Comparison of ENCODE assay signal across 7 mouse cellular contexts in genomic region chr16:52031091-52031689, GRCm38 (mm10). TPM values are rescaled to one million over a fixed set of nuclear protein-coding genes. Genes with fewer than 3 reads are reported as not detected.
DNase-seq lines count a peak whose midpoint lies in the region; ATAC-seq lines count a peak whose summit lies in the region.

Gene Cblb, plus strand, starts transcription at chr16:52031225.

- peak within 1 kb of the TSS; percentile 97 for H3K9ac ChIP-seq in embryonic facial prominence, embryonic 11.5 days (replicated peaks; ENCODE audit: low read length)
- peak within 1 kb of the TSS; percentile 98 for H3K9ac ChIP-seq in limb, embryonic 11.5 days (ENCODE audit: low read length)
- H3K9ac ChIP-seq in midbrain, embryonic 14.5 days (replicated peaks; ENCODE audit: low read length) = peak within 1 kb of the TSS; percentile 90

- ATAC-seq in embryonic facial prominence, embryonic 11.5 days (replicated peaks; ENCODE audit: insufficient number of reproducible peaks, low FRiP score, low TSS enrichment, low read depth) = peak; percentile 100
- ATAC-seq in limb, embryonic 11.5 days (ENCODE audit: insufficient number of reproducible peaks, low FRiP score, low TSS enrichment, low read depth) = peak; percentile 100
- ATAC-seq in midbrain, embryonic 14.5 days (ENCODE audit: low FRiP score, low TSS enrichment) = peak; percentile 99

- peak within 1 kb of the TSS; percentile 91 for H3K4me3 ChIP-seq in embryonic facial prominence, embryonic 11.5 days (ENCODE audit: low read depth, low read length)
- H3K4me3 ChIP-seq in limb, embryonic 11.5 days (ENCODE audit: low read depth, low read length) = peak within 1 kb of the TSS; percentile 92
- peak within 1 kb of the TSS; percentile 88 for H3K4me3 ChIP-seq in midbrain, embryonic 14.5 days (replicated peaks; ENCODE audit: low read depth, low read length)

- no peaks in the 10 kb centered on the region for H3K27me3 ChIP-seq in embryonic facial prominence, embryonic 11.5 days (ENCODE audit: control insufficient read depth, insufficient read depth, low read length)
- H3K27me3 ChIP-seq in limb, embryonic 11.5 days (ENCODE audit: control insufficient read depth, insufficient read depth, low read length) = no peaks in the 10 kb centered on the region
- H3K27me3 ChIP-seq in midbrain, embryonic 14.5 days (ENCODE audit: control insufficient read depth, insufficient read depth, low read length) = no peaks in the 10 kb centered on the region

- H3K9me3 ChIP-seq in embryonic facial prominence, embryonic 11.5 days (replicated peaks; ENCODE audit: control insufficient read depth, low read length) = no peaks in the 10 kb centered on the region
- no peaks in the 10 kb centered on the region for H3K9me3 ChIP-seq in limb, embryonic 11.5 days (ENCODE audit: control insufficient read depth, low read length)
- no peaks in the 10 kb centered on the region for H3K9me3 ChIP-seq in midbrain, embryonic 14.5 days (ENCODE audit: control insufficient read depth, low read length)

- peak; percentile 99 for DNase-seq in adrenal gland, postnatal 14 days
- DNase-seq in embryonic facial prominence, embryonic 11.5 days (ENCODE audit: low spot score) = peak; percentile 99
- DNase-seq in heart, adult 11 months = peak; percentile 100
- peak; percentile 99 for DNase-seq in kidney, adult 18-20 months
- peak; percentile 97 for DNase-seq in limb, embryonic 11.5 days (ENCODE audit: low spot score)
- DNase-seq in midbrain, embryonic 14.5 days = peak; percentile 99
- peak; percentile 96 to 97 for DNase-seq in spleen, adult 18-20 months

- H3K4me2 ChIP-seq in embryonic facial prominence, embryonic 11.5 days (ENCODE audit: low read depth, low read length) = peak within 1 kb of the TSS; percentile 57
- H3K4me2 ChIP-seq in limb, embryonic 11.5 days (ENCODE audit: low read depth, severe bottlenecking) = peak within 1 kb of the TSS; percentile 59
- peak within 1 kb of the TSS; percentile 53 for H3K4me2 ChIP-seq in midbrain, embryonic 14.5 days (ENCODE audit: low read length)

- WGBS in embryonic facial prominence, embryonic 11.5 days = 0% methylated on average over 38 of the region's 38 CpGs
- WGBS in limb, embryonic 11.5 days = under 1% methylated on average over 38 of the region's 38 CpGs
- under 1% methylated on average over 38 of the region's 38 CpGs for WGBS in midbrain, embryonic 14.5 days

- peak within 1 kb of the TSS; percentile 91 for H3K27ac ChIP-seq in embryonic facial prominence, embryonic 11.5 days (replicated peaks; ENCODE audit: low read depth, low read length)
- H3K27ac ChIP-seq in limb, embryonic 11.5 days (replicated peaks; ENCODE audit: low read depth, low read length) = peak within 1 kb of the TSS; percentile 93
- peak within 1 kb of the TSS; percentile 97 for H3K27ac ChIP-seq in midbrain, embryonic 14.5 days (replicated peaks; ENCODE audit: low read depth, low read length)

- no peaks in the 10 kb centered on the region for H3K4me1 ChIP-seq in embryonic facial prominence, embryonic 11.5 days (ENCODE audit: control insufficient read depth, insufficient read depth, low read length)
- peaks cover 2% of the 10 kb centered on the region; the same call in 1 of the 2 replicates for H3K4me1 ChIP-seq in limb, embryonic 11.5 days (ENCODE audit: control insufficient read depth, insufficient read depth, low read length)
- peaks cover 32% of the 10 kb centered on the region for H3K4me1 ChIP-seq in midbrain, embryonic 14.5 days (ENCODE audit: control insufficient read depth, insufficient read depth, low read length)

- no peaks in the 10 kb centered on the region for H3K36me3 ChIP-seq in embryonic facial prominence, embryonic 11.5 days (replicated peaks; ENCODE audit: control insufficient read depth, insufficient read depth, low read depth, low read length)
- peaks cover 3% of the 10 kb centered on the region; the same call in 1 of the 2 replicates for H3K36me3 ChIP-seq in limb, embryonic 11.5 days (ENCODE audit: control insufficient read depth, insufficient read depth, low read length)
- H3K36me3 ChIP-seq in midbrain, embryonic 14.5 days (ENCODE audit: control insufficient read depth, insufficient read depth, low read length) = no peaks in the 10 kb centered on the region

RNA-seq across cellular contexts. Expression of gene Cblb, which starts in this region (rescaled TPM):
- total RNA-seq in adrenal gland, postnatal 14 days (2021) = 32.5 and 41.5 TPM in 2 replicates
- 30.0 and 31.2 TPM in 2 replicates for polyA plus RNA-seq in embryonic facial prominence, embryonic 11.5 days (2014; fragmentation: Nextera tagmentation; extraction: Ambion mirVana)
- polyA plus RNA-seq in limb, embryonic 11.5 days (2014; fragmentation: Nextera tagmentation; extraction: Ambion mirVana) = 33.1 and 38.6 TPM in 2 replicates
- polyA plus RNA-seq in midbrain, embryonic 14.5 days (2014; fragmentation: Nextera tagmentation; extraction: Ambion mirVana) = 12.7 and 19.4 TPM in 2 replicates

Comparison
In these comparisons a context has a peak if more than half of its experiments do, and no peak if none do; other contexts are left out.
1. Peak in every context shown above with its lines: DNase-seq, ATAC-seq, H3K4me3 ChIP-seq and H3K27ac ChIP-seq.